Mouse (Mus musculus): Measurements from ENCODE around the gene Duox2.

Gene Duox2

DNA sequence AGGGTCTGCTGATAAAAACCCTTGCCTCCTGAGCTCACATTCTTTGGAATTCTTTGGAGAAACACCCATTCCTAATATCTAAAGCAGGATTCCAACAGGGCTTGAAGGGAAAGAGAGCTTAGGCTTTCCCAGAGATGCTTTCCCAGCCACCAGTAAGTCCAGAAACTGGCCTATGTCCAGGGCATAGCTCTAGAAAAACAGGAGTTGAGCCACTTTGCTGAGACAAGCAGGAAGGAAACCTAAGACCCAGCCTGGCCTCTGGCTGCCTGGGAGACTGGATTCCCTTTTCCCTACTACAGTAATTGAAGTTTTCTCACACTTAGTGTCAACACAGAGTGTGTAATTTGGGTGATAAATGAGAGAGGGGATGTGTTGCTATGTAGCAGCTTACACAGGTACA is 61.9 kb downstream of the Duox2 start:
- DNase-seq: peak; percentile 64 to 68

DNA sequence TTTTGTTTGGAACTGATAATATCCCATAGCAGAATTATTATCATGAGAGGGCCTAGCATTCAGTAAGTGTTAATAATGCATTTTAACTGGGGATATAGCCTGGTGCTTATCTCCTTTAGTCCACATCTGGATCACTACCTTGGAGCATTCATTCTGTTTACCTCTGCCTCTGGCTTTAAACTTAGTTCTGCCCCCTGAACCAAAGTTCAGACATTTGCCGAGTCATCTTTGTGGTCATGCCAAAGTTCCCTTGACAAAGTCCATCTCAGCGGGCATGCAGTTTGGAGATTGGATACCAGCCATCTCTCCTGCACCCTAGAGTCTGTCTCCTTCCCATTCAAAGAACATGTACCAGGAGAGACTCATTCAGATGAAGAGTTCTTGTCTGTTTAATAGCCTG is 62.8 kb downstream of the Duox2 start:
- peak; percentile 75 to 86 for DNase-seq

DNA sequence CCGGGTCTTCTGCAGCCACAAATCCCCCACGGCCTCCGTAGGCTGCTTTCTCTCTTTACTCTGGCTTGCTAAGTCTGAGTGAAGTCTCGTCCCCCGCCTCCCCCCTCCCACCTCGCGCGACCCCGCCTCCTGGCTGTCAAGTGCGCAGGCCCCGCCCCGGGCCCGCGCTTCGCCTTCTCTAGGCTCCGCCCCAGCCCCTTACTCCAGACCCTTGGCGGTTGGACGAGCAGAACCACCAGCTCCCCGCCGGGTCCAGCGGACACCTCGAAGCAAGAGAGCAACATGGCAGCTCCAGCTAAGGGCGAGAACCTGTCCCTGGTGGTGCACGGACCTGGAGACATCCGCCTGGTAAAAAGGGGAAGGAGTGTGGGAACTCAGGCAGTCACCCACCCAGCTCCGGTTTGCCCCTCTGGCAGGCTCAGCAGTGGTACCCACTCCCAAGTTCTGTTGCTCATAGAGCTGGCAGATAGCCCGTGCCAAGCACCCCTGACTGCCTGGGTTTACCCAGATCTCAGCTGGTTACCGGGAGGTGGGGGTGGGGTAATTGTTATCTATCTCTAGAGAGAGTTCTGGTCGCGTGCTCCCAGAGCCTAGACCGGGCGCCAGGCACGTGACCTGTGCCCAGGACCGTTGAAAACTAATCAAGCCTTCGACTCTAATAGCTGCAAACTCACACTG is 63.5 kb downstream of the Duox2 start, which contains the start of gene Sord:
Gene Sord (plus strand): TSS at position 139 of the 678 bp plus-strand sequence.
- peak; percentile 89 to 92 for DNase-seq

DNA sequence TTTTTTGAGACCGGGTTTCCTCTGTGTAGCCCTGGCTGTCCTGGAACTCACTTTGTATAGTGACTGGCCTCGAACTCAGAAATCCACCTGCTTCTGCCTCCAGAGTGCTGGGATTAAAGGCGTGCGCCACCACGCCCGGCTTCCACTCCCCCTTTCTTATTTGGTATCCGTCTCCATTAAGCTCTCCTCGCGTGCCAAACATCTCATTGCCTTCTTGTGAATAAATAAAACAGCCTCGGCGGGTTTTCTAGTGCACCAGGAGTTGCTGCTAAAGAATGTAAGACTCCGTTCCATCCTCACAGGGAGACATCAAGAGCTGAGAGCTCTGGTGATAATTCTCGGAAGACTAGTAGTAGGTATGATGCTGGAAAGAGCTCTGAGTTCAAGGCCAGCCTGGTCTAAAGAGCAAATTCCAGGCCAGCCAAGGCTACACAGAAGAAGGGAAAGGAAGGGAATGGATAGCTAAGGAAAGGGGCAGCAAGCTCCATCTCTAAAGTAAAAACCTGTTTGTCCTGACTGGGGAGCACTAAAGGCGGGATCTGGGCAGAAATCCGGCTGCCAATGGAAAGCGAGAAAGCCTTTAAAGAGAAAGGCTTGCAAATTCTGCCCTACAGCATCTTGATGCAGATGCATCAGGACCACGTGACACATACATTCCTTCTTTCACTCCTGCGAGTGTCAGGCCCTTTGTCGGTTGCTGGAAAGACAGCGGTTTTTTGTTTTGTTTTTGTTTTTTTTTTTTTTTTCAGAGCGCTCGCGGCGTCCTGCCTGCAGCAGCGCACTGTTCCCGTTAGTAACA is 64.3 kb downstream of the Duox2 start:
- DNase-seq: peak; percentile 54 to 70

DNA sequence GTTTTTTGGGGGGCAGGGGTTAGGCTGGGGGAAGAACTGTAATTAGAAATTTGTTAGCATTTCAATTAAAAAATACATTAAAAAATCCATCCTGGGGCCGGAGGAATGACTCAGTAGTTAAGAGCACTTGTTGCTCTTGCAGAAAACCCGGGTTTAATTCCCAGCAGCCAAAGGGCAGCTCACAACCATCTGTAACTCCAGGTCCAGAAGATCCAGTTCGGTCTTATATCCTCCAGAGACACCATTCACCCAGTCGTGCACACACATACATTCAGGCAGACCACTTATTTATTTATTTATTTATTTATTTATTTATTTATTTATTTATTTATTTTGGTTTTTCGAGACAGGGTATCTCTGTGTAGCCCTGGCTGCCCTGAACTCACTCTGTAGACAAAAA is 64.9 kb downstream of the Duox2 start:
- DNase-seq: no peak

DNA sequence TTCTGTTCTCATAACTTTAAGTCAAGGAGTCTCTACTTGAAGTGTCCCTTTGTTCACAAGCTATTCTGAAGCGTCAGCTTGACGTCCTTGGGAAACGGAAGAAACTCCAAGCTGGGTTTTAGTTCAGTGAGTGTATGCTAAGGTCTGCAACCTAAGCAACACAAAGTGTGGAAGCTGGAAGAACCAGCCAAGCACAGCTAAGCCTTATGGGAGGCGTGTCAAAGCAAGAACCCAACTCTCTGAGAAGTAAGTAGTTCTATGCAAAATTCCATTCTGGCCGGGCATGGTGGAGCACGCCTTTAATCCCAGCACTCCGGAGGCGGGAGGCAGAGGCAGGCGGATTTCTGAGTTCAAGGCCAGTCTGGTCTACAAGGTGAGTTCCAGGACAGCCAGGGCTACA is 66.6 kb downstream of the Duox2 start:
- DNase-seq: no peak

DNA sequence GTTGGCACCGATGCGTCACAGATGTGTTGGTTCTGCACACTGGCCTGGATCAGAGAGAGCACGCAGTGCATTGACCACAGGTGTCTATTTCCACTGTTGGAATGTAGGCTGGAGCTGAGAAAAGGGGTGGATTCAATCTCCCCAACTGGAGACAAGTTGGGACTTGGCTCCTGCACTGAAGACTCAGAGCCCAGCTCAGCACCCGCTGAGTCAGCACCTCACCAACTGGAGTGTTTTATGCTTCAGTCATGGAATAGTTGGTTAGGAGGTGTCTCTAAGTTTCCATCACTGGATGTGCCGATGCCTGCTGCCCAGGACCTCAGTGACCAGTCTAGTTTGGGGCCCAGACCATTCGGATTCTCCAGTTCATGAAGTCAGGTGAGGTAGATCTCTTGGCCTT is 67.9 kb downstream of the Duox2 start:
- no peak for DNase-seq

All from kidney, postnatal 25 days (tissue).